ENCODE assay signal across 10 mouse cellular contexts in genomic region chr16:88211852-88212251, GRCm38 (mm10).
DNase-seq lines count a peak whose midpoint lies in the region.
"Had no signal": no experiment of that assay in that cellular context is flagged by ENCODE, and none has a peak within 500 bp of the region (broad histone marks: within the 10 kb centered on the region; RNA-seq: fewer than 3 reads in every experiment).

No protein-coding gene starts in this region.

- peak; percentile 33 to 41 for DNase-seq in cerebellum, postnatal 10 days
- DNase-seq in cerebellum, adult 18-20 months, result no peak
- DNase-seq in layer of hippocampus, adult 11-12 months (ENCODE audit: low spot score), result peak; percentile 18
- no peak for DNase-seq in layer of hippocampus, adult 8-10 months (ENCODE audit: low spot score in 2 of 2)
- peak; percentile 29 for DNase-seq in 416B (ENCODE audit: low read depth)
- peak; percentile 31 for DNase-seq in brain, adult 2 months (ENCODE audit: low read depth, low spot score)
- DNase-seq in ovary, postnatal 14 days (ENCODE audit: low spot score), result no peak
- no peak for DNase-seq in heart, adult 9 months (ENCODE audit: low spot score in 2 of 2)
- DNase-seq: heart, postnatal 4 days; kidney, adult 2 months had no signal

Comparison
In these comparisons a context has a peak if more than half of its experiments do, and no peak if none do; other contexts are left out.
1. DNase-seq: peak in cerebellum, postnatal 10 days (2 of 2), layer of hippocampus, adult 11-12 months (single experiment), 416B (single experiment) and brain, adult 2 months (single experiment); none in cerebellum, adult 18-20 months (0 of 2), layer of hippocampus, adult 8-10 months (0 of 2), ovary, postnatal 14 days (single experiment) and heart, adult 9 months (0 of 2).